Mouse (Mus musculus) erythroblast, embryonic 14.5 days (primary cell): ENCODE results near the gene Zfp628.

ENCODE experiments used
- GATA1 ChIP-seq: IDR thresholded peaks from 2 replicates; pipeline ENCODE4 v1.6.1; 2012; ENCODE audit warnings: low read length, inconsistent platforms, mixed read lengths
- TAL1 ChIP-seq: IDR thresholded peaks from 3 replicates; pipeline ENCODE4 v1.6.1; 2012; ENCODE audit warnings: low read length, inconsistent platforms, mixed read lengths

GRCm38 (mm10) chr7:4927711-4928110 lies 12.7 kb downstream of the Zfp628 start:
- no peak for TF ChIP-seq GATA1
- no peak for TF ChIP-seq TAL1
